Mouse (Mus musculus) megakaryocyte, embryonic 14.5 days (primary cell): Measurements from ENCODE around the gene Ppp2r5b. TPM values are rescaled to one million over a fixed set of nuclear protein-coding genes. Genes with fewer than 3 reads are reported as not detected.

Source experiments
- H3K27me3 ChIP-seq: replicated peaks from 2 replicates; pipeline ENCODE3; 2012; ENCODE audit warnings: inconsistent platforms
- H3K36me3 ChIP-seq: replicated peaks from 2 replicates; pipeline ENCODE3; 2012; ENCODE audit warnings: low read length, inconsistent platforms, mixed read lengths
- H3K4me1 ChIP-seq: 2 replicates; pipeline ENCODE4 v1.6.1; 2012; ENCODE audit warnings: inconsistent platforms
- H3K4me3 ChIP-seq: replicated peaks from 2 replicates; pipeline ENCODE3; 2012; ENCODE audit warnings: moderate library complexity, mild to moderate bottlenecking, inconsistent platforms
- H3K9me3 ChIP-seq: 2 replicates; pipeline ENCODE4 v1.6.1; 2012; ENCODE audit warnings: inconsistent platforms
- FLI1 ChIP-seq: IDR thresholded peaks from 2 replicates; pipeline ENCODE4 v1.6.1; 2012; ENCODE audit warnings: low read length, inconsistent platforms, mixed read lengths
- GATA1 ChIP-seq: IDR thresholded peaks from 3 replicates; pipeline ENCODE4 v1.6.1; 2012; ENCODE audit warnings: mixed read lengths, low read length, inconsistent platforms, borderline replicate concordance
- polyA plus RNA-seq: library from polyadenylated mRNA; stranded (reverse); fragments of >175 nt; gene quantifications from 2 replicates; pipeline ENCODE4 v1.2.3, GENCODE M21; 2012; ENCODE audit warnings: low replicate concordance; ENCODE audit not compliant: insufficient read depth

Gene Ppp2r5b
- 26.0 and 29.6 TPM in 2 replicates for polyA plus RNA-seq

- H3K4me1 ChIP-seq, result peaks cover 50% of the 10 kb centered on the region
- no peak for TF ChIP-seq GATA1
- no peak for TF ChIP-seq FLI1
Measured at GRCm38 (mm10) chr19:6235084-6236052, at the start of gene Ppp2r5b. TSS of gene Ppp2r5b (minus strand) at chr19:6235872.

GRCm38 (mm10) chr19:6285226-6285625 is 49.6 kb upstream of the Ppp2r5b start:
- Histone ChIP-seq H3K9me3 (no peaks in the 10 kb centered on the region), H3K27me3 (no peaks in the 10 kb centered on the region), H3K36me3 (peaks cover 99% of the 10 kb centered on the region), H3K4me3 (peak overlapping the region; percentile 89), H3K4me1 (peaks cover 100% of the 10 kb centered on the region)
- TF ChIP-seq FLI1 (no peak), GATA1 (no peak)

More at GRCm38 (mm10) chr19:6235084-6236052, at the start of gene Ppp2r5b:
- Histone ChIP-seq H3K36me3 (peaks cover 40% of the 10 kb centered on the region), H3K4me3 (peak within 1 kb of the TSS; percentile 92), H3K9me3 (no peaks in the 10 kb centered on the region), H3K27me3 (peaks cover 3% of the 10 kb centered on the region)

GRCm38 (mm10) chr19:6284502-6284901 is 48.8 kb upstream of the Ppp2r5b start:
- no peaks in the 10 kb centered on the region for H3K9me3 ChIP-seq

GRCm38 (mm10) chr19:6283001-6283400 is 47.3 kb upstream of the Ppp2r5b start:
- Histone ChIP-seq H3K36me3 (peaks cover 100% of the 10 kb centered on the region), H3K9me3 (no peaks in the 10 kb centered on the region), H3K4me1 (peaks cover 100% of the 10 kb centered on the region), H3K4me3 (peak overlapping the region; percentile 38), H3K27me3 (no peaks in the 10 kb centered on the region)
- no peak for TF ChIP-seq GATA1
- TF ChIP-seq FLI1, result no peak

More at GRCm38 (mm10) chr19:6284502-6284901, 48.8 kb upstream of the Ppp2r5b start:
- no peaks in the 10 kb centered on the region for H3K27me3 ChIP-seq
- TF ChIP-seq GATA1 (peak; percentile 77; the same call in 1 of the 3 replicates), FLI1 (no peak)
- H3K36me3 ChIP-seq, result peaks cover 99% of the 10 kb centered on the region
- peaks cover 100% of the 10 kb centered on the region for H3K4me1 ChIP-seq
- H3K4me3 ChIP-seq, result peak overlapping the region; percentile 89

GRCm38 (mm10) chr19:6281122-6282020 is 45.7 kb upstream of the Ppp2r5b start:
- no peak for TF ChIP-seq GATA1
- TF ChIP-seq FLI1, result no peak
- Histone ChIP-seq H3K36me3 (peaks cover 86% of the 10 kb centered on the region), H3K9me3 (no peaks in the 10 kb centered on the region), H3K4me3 (peak overlapping the region; percentile 100), H3K4me1 (peaks cover 84% of the 10 kb centered on the region), H3K27me3 (no peaks in the 10 kb centered on the region)

- Histone ChIP-seq H3K4me3 (peak overlapping the region; percentile 100), H3K36me3 (peaks cover 77% of the 10 kb centered on the region)
- TF ChIP-seq FLI1, result no peak
Measured at GRCm38 (mm10) chr19:6280554-6280953, 44.9 kb upstream of the Ppp2r5b start.

GRCm38 (mm10) chr19:6279481-6280144 is 43.9 kb upstream of the Ppp2r5b start:
- Histone ChIP-seq H3K9me3 (no peaks in the 10 kb centered on the region), H3K4me3 (peak overlapping the region; percentile 100), H3K36me3 (peaks cover 68% of the 10 kb centered on the region), H3K27me3 (no peaks in the 10 kb centered on the region), H3K4me1 (peaks cover 84% of the 10 kb centered on the region)
- no peak for TF ChIP-seq GATA1
- TF ChIP-seq FLI1, result no peak

More at GRCm38 (mm10) chr19:6280554-6280953, 44.9 kb upstream of the Ppp2r5b start:
- H3K9me3 ChIP-seq, result no peaks in the 10 kb centered on the region
- H3K4me1 ChIP-seq, result peaks cover 84% of the 10 kb centered on the region
- H3K27me3 ChIP-seq, result no peaks in the 10 kb centered on the region

- peaks cover 84% of the 10 kb centered on the region for H3K4me1 ChIP-seq
- no peaks in the 10 kb centered on the region for H3K27me3 ChIP-seq
- no peaks in the 10 kb centered on the region for H3K9me3 ChIP-seq
- H3K4me3 ChIP-seq, result peak overlapping the region; percentile 100
- TF ChIP-seq FLI1 (no peak), GATA1 (no peak)
- H3K36me3 ChIP-seq, result peaks cover 61% of the 10 kb centered on the region
Measured at GRCm38 (mm10) chr19:6278439-6279073, 42.9 kb upstream of the Ppp2r5b start.
